Mouse (Mus musculus): ENCODE data around the gene Csrnp3. TPM values are rescaled to one million over a fixed set of nuclear protein-coding genes. Genes with fewer than 3 reads are reported as not detected.

The Csrnp3 gene
- polyA plus RNA-seq, 1 experiment from 2014 or later = 0.45 TPM

DNA sequence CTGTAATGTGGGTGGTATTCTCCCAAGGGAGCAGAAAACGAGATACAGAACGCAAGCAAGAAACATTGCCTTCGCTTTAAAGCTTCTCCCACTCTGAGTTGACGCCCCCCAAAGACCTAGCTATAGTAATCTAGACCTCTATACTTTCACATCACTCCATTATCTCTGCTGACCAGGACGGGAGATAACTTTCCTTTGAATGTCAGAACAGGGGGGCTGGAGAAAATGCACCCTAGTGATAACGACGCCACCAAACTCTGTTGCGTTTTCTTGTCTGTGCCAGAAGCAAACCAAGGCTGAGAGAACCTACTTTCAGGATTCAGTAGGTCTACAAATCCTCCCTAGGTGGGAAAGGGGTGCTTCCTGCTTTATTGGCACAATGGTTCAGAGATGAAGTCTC is 47.7 kb downstream of the Csrnp3 start:
- Histone ChIP-seq H3K9ac (peak overlapping the region; percentile 12; the same call in 1 of the 2 replicates), H3K36me3 (no peaks in the 10 kb centered on the region), H3K4me3 (no peak overlapping the region), H3K4me2 (peak overlapping the region; percentile 54), H3K9me3 (replicated peaks) (no peaks in the 10 kb centered on the region), H3K27ac (peak overlapping the region; percentile 76), H3K27me3 (replicated peaks) (no peaks in the 10 kb centered on the region), H3K4me1 (peaks cover 30% of the 10 kb centered on the region)
- peak; percentile 91 for ATAC-seq
- WGBS (ENCODE audit: insufficient replicate concordance) = 22% methylated on average over 8 of the region's 8 CpGs

DNA sequence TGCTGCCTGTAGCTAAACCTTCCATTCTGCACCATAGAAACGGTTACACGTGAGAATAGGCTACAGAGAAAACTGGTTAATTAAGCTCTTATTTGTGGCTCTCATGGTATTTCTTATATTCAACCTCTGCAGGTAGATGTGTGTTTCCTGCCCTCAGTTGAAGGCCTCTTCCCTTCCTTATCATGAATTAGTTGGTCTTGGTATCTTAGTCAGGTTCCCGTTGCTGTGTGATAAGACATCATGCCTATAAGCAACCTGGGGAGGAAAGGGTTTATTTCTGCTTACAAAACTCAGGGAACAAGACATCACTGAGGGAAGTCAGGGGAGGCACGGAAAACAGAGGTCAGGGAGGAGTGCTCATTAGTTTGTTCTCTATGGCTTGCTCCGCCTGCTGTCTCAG is 48.7 kb downstream of the Csrnp3 start:
- Histone ChIP-seq H3K4me2 (peak overlapping the region; percentile 13; the same call in 1 of the 2 replicates), H3K9ac (no peak overlapping the region), H3K4me3 (no peak overlapping the region), H3K9me3 (replicated peaks) (no peaks in the 10 kb centered on the region), H3K27ac (peak overlapping the region; percentile 65), H3K36me3 (no peaks in the 10 kb centered on the region), H3K27me3 (replicated peaks) (no peaks in the 10 kb centered on the region), H3K4me1 (peaks cover 31% of the 10 kb centered on the region)
- peak; percentile 52 for ATAC-seq
- 37% methylated on average over 5 of the region's 5 CpGs for WGBS (ENCODE audit: insufficient replicate concordance)

DNA sequence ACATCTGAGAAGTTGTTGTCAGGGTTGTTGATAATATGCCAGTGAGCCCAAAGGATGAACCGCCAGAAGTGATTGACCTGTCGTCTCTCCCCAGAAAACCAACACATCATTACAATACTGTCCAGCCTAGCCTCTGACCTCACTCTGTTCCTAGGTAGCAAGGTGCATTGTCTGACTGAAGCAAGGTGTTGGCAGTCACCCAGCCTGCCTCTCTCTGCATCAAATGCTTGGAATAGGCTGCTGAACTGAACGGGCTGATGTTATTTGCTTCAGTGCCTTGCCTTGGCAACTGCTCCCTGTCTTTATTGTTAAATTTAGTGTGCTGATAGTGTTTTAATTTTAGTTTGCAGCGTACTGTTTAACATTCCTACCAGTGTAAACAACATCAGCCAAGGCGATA is 51.0 kb downstream of the Csrnp3 start:
- Histone ChIP-seq H3K36me3 (no peaks in the 10 kb centered on the region), H3K4me2 (no peak overlapping the region), H3K27ac (no peak overlapping the region), H3K9ac (no peak overlapping the region), H3K9me3 (replicated peaks) (no peaks in the 10 kb centered on the region), H3K4me1 (peaks cover 37% of the 10 kb centered on the region), H3K27me3 (replicated peaks) (no peaks in the 10 kb centered on the region), H3K4me3 (no peak overlapping the region)
- 59% methylated on average over 5 of the region's 5 CpGs for WGBS (ENCODE audit: insufficient replicate concordance)
- ATAC-seq = no peak

DNA sequence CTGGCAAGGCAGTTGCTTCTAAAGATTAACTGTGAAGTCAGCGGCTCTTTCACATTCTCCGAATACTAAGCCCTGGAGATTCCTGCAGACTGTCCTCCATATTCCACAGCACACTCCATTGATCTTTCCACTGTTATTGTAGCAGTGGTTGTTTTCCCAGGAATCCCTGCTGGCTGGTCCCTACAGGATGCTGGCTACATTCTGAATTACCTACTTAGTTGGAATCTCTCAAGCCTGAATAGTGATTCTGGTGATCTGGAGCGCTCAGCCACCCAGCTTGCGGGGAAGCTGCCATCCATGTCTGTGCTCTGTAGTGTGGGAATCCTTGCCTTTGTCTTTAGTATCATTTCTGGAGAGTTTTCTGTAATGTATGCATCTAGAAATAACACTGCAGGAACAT is 51.5 kb downstream of the Csrnp3 start:
- no peaks in the 10 kb centered on the region for H3K36me3 ChIP-seq
- H3K9ac ChIP-seq = no peak overlapping the region
- ATAC-seq = no peak
- H3K27me3 ChIP-seq (replicated peaks) = no peaks in the 10 kb centered on the region
- no peak overlapping the region for H3K27ac ChIP-seq
- no peaks in the 10 kb centered on the region for H3K9me3 ChIP-seq (replicated peaks)
- H3K4me3 ChIP-seq = no peak overlapping the region
- WGBS (ENCODE audit: insufficient replicate concordance) = 60% methylated on average over 4 of the region's 4 CpGs
- no peak overlapping the region for H3K4me2 ChIP-seq
- peaks cover 32% of the 10 kb centered on the region for H3K4me1 ChIP-seq

DNA sequence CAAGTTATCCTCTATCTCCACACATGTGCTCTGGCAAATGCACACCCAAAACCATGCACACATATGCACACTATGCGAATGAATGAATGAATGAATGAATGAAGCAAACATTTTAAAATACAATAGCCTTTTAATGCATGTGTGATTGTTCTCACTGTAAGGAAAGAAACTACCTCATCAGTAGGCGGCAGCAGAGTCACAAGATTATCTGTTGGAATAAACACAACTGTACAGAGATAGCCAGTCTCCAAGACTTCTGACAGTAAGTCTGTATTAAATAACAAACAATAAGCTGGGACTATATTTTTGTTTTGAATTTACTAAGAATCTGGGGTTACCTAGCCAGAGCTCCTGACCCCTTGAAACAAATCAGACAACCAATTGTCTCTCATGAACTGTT is 53.9 kb downstream of the Csrnp3 start:
- no peaks in the 10 kb centered on the region for H3K36me3 ChIP-seq
- ATAC-seq = peak; percentile 53
- 62% methylated on average over 2 of the region's 2 CpGs for WGBS (ENCODE audit: insufficient replicate concordance)
- H3K27ac ChIP-seq = no peak overlapping the region
- H3K4me3 ChIP-seq = no peak overlapping the region
- H3K27me3 ChIP-seq (replicated peaks) = no peaks in the 10 kb centered on the region
- H3K4me2 ChIP-seq = no peak overlapping the region
- no peak overlapping the region for H3K9ac ChIP-seq
- H3K9me3 ChIP-seq (replicated peaks) = no peaks in the 10 kb centered on the region
- H3K4me1 ChIP-seq = peaks cover 11% of the 10 kb centered on the region

DNA sequence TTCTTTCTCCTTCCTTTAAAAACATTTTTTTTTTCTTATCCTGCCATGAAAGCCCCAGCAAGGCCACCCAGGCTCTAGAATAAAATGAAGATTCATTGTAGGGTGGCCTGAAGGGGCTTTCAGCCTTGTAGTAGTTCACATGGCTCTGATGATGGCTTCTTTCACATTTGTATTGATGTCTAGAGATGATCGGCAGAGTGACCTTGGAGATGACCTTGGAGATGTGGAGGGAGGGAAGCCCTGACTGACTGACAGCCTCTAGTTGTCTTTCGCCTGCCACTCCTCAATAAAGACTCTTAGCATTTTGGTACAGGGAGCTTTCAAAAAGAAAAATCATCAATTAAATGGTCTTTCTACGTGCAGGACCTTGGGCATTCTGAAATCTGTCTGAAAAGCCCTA is 63.0 kb downstream of the Csrnp3 start:
- Histone ChIP-seq H3K27me3 (replicated peaks) (no peaks in the 10 kb centered on the region; the same call in 1 of the 2 replicates), H3K27ac (no peak overlapping the region), H3K36me3 (no peaks in the 10 kb centered on the region), H3K4me3 (no peak overlapping the region), H3K4me1 (no peaks in the 10 kb centered on the region), H3K9me3 (replicated peaks) (no peaks in the 10 kb centered on the region), H3K9ac (no peak overlapping the region), H3K4me2 (no peak overlapping the region)
- no peak for ATAC-seq
- 72% methylated on average over 3 of the region's 3 CpGs for WGBS (ENCODE audit: insufficient replicate concordance)

DNA sequence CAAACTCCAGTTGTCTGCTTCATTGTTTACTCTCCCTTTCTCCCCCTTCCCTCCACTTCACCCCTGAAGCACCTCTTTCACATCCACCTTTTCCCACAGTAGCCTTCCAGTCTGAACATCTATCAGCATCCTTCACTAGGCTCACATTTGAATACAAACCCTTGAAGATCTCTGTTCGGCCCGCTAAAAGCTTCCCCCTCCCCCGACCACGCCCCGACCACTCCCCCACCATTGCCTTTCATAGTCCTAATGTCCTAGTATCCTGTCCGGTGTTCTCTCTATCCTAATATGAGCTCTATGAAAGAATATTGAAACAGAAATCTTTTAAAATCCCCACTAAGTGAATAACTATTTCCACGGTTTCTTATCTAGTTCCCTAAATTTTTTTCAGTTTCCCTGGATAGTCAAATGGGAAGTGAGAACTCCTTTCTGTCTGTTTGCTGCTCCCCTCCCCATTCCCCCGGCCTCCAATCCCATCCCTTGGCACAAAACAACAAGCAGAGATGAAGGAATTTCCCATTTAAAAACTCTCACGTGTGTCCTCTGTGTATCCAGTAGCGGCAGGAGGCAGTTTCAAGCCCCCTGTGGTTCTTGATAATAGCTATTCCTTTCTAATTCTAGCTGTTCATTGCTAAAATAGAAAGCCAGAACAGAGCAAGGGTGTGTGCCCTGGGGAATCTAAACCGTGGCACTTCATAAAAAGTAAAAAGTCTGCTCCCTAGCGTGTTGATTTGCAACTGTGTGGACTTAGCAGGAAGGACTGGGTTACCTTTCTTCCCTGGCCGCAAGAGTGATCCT is 64.4 kb downstream of the Csrnp3 start:
- Histone ChIP-seq H3K9ac (no peak overlapping the region), H3K27me3 (replicated peaks) (no peaks in the 10 kb centered on the region; the same call in 1 of the 2 replicates), H3K36me3 (no peaks in the 10 kb centered on the region), H3K4me1 (peaks cover 2% of the 10 kb centered on the region; the same call in 1 of the 2 replicates), H3K27ac (no peak overlapping the region), H3K4me2 (peak overlapping the region; percentile 7; the same call in 1 of the 2 replicates), H3K9me3 (replicated peaks) (no peaks in the 10 kb centered on the region), H3K4me3 (no peak overlapping the region)
- WGBS (ENCODE audit: insufficient replicate concordance) = 30% methylated on average over 13 of the region's 13 CpGs
- ATAC-seq = no peak

DNA sequence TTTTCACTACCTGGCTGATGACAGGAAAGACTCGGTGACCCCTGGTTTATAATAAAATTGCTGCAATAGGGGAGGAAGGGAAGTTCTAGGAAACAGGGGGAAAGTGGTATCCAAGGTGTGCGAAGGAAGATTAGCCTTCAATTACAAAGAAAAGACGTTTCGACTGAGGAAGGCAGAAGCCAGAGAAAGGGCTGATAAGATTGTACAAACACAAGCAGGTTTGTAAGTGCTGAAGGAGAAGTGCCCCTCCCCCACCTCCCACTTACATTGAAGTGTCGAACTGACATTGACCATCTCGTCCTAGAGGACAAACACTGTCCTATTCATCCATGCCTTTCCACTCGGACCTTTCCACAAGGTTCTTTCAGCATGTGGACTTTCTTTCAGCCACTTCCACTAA is 70.4 kb downstream of the Csrnp3 start:
- Histone ChIP-seq H3K9me3 (replicated peaks) (no peaks in the 10 kb centered on the region), H3K4me2 (peak overlapping the region; percentile 23), H3K4me1 (peaks cover 24% of the 10 kb centered on the region), H3K36me3 (no peaks in the 10 kb centered on the region), H3K9ac (no peak overlapping the region), H3K27ac (no peak overlapping the region), H3K4me3 (no peak overlapping the region), H3K27me3 (replicated peaks) (no peaks in the 10 kb centered on the region; the same call in 1 of the 2 replicates)
- peak; percentile 68; the same call in 1 of the 2 replicates for ATAC-seq
- WGBS (ENCODE audit: insufficient replicate concordance) = 9% methylated on average over 7 of the region's 7 CpGs

DNA sequence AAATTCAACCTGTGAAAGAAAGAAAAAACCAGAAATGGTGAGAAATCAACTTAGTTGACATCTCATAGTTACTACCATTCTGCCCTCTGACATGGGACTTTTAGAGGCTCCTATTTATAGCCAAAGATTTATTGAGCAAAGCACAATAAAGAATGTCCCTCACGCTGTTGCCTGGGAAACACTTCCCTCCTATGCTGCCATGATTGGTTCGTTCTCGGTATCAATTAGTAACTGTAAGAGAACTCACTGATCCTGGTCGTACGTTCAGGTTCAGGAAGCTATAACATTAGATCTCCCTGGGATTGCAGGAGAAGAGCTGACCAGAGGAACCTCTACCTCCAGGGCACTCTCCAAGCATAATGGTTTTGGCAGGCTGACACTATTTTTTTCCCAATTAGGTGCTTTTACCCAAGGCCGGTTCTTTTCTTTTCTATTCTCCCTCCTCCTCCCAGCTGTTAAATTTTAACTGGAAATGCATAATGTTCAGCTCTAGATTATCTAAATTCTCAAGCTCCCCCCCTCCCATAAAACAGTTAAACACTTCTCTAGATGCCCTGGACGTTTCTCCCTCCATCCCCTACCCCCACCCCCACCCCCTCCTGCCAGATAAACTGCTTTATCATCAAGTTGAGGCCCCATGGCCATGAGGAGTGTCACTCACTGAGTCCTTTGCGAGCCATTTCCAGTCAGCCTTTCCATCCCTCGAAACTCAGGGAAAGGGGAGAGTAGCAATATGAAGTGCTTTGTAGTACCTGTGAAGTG is 75.3 kb downstream of the Csrnp3 start:
- WGBS (ENCODE audit: insufficient replicate concordance) = 34% methylated on average over 9 of the region's 9 CpGs
- no peak overlapping the region for H3K9ac ChIP-seq
- no peaks in the 10 kb centered on the region for H3K27me3 ChIP-seq (replicated peaks)
- no peaks in the 10 kb centered on the region for H3K36me3 ChIP-seq
- no peak overlapping the region for H3K4me3 ChIP-seq
- peak overlapping the region; percentile 41 for H3K4me2 ChIP-seq
- H3K4me1 ChIP-seq = peaks cover 20% of the 10 kb centered on the region
- no peaks in the 10 kb centered on the region for H3K9me3 ChIP-seq (replicated peaks)
- no peak overlapping the region for H3K27ac ChIP-seq
- no peak for ATAC-seq

DNA sequence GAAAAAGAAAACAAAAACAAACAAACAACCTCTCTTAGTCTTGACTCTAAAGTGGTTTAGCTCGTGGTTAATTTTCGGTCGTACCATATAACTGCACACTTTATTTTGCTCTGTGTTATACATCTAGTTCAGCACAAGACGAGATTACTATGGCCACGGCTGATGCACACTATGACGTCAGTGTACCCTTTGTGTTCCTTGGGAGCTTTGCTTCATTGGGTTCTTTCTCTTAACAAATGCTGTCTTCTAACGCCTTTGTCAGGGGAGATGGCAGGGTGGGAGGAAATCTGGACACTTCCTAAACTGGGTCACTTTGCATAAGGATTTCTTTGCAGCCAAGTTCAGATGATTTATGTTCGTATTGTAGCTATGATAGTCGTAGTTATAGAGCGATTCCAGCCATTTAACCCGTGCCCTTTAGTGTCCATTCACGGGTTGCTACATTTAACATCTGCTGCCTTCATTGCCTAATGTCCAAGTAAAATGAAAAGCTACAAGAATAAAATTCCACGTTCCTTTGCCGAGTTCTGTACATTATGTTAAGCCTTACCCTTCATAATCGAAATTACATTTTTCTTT is 79.9 kb downstream of the Csrnp3 start:
- Histone ChIP-seq H3K36me3 (no peaks in the 10 kb centered on the region), H3K27ac (no peak overlapping the region), H3K4me1 (peaks cover 23% of the 10 kb centered on the region), H3K4me3 (no peak overlapping the region), H3K9me3 (replicated peaks) (no peaks in the 10 kb centered on the region), H3K4me2 (no peak overlapping the region), H3K9ac (no peak overlapping the region), H3K27me3 (replicated peaks) (no peaks in the 10 kb centered on the region)
- 78% methylated on average over 15 of the region's 15 CpGs for WGBS (ENCODE audit: insufficient replicate concordance)
- no peak for ATAC-seq

DNA sequence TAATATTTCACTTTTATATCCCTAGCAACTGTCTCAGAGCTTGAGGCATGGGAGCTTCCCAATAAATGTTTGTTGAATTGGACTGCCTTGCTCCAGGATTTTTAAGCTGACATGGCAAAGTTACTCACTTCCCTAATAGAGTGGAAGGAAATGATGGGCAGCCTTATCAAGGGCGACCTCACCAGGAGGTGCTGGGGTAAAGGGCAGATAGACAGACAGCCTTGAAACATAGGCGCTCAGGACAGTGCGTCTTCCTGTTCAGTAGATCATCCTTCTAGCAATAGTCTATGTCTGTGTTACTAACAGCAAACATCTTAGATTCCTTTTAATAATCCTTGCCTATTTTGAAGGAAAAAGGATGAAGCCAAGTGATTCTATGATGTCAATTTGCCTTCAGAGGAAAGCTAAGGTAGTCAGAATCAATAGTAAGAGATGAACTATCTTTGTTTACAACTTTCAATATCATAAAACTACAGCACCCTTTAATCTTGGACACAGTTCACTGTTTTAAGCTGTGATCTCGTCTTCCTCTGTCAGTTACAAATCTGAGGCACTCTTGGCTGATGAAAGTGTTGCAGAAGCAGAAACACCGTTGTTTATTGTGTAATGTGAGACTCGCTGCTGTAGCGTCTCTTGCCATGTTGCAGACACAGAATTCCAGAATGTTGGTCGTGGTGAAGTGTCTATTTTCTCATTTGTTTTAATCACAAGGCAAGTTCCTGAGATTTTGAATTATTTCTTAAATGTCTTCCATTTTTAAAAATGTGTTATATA is 81.6 kb downstream of the Csrnp3 start:
- peaks cover 21% of the 10 kb centered on the region for H3K4me1 ChIP-seq
- H3K36me3 ChIP-seq = no peaks in the 10 kb centered on the region
- peak; percentile 85 for ATAC-seq
- no peaks in the 10 kb centered on the region for H3K9me3 ChIP-seq (replicated peaks)
- H3K4me2 ChIP-seq = peak overlapping the region; percentile 7; the same call in 1 of the 2 replicates
- 46% methylated on average over 8 of the region's 8 CpGs for whole genome bisulfite sequencing (ENCODE audit: insufficient replicate concordance)
- no peak overlapping the region for H3K9ac ChIP-seq
- H3K4me3 ChIP-seq = no peak overlapping the region
- H3K27me3 ChIP-seq (replicated peaks) = no peaks in the 10 kb centered on the region
- H3K27ac ChIP-seq = no peak overlapping the region
